Mouse (Mus musculus) lung, adult 2 months (tissue): ENCODE data around the gene Htr2b. TPM values are rescaled to one million over a fixed set of nuclear protein-coding genes. Genes with fewer than 3 reads are reported as not detected.

Source experiments
- DNase-seq: peaks from one replicate; pipeline ENCODE4 v3.0.0; 2022
- H3K4me1 ChIP-seq: fragments of 200-500 bp; 2 replicates; pipeline ENCODE4 v1.6.1; 2011; ENCODE audit warnings: low read length; ENCODE audit not compliant: control insufficient read depth, insufficient read depth
- H3K4me3 ChIP-seq: fragments of 200-500 bp; replicated peaks from 2 replicates; pipeline ENCODE3; 2011; ENCODE audit warnings: low read depth, mild to moderate bottlenecking, control low read depth, low read length; ENCODE audit errors: extremely low read depth
- CTCF ChIP-seq: fragments of 200-500 bp; IDR thresholded peaks from 2 replicates; pipeline ENCODE4 v1.5.1; 2011; ENCODE audit warnings: mild to moderate bottlenecking, low read length, control low read depth; ENCODE audit not compliant: insufficient read depth
- POLR2A ChIP-seq: fragments of 200-500 bp; IDR thresholded peaks from 2 replicates; pipeline ENCODE4 v1.6.1; 2011; ENCODE audit warnings: low read depth, mild to moderate bottlenecking, control low read depth, low read length, borderline replicate concordance; ENCODE audit errors: extremely low read depth
- WGBS: fragments of 180-500 bp; shearing (Covaris S2); methylation state at CpG from one replicate; pipeline ENCODE4 v1.1.7; 2018; 5-methylcytosine and 5-hydroxymethylcytosine counted together
- polyA plus RNA-seq: library from polyadenylated mRNA; depleted of rRNA; stranded (reverse); fragments of >200 nt; gene quantifications from 2 replicates; pipeline ENCODE4 v1.2.3, GENCODE M21; 2012

Htr2b gene
- polyA plus RNA-seq, 1 experiment = 0.73 TPM

DNA sequence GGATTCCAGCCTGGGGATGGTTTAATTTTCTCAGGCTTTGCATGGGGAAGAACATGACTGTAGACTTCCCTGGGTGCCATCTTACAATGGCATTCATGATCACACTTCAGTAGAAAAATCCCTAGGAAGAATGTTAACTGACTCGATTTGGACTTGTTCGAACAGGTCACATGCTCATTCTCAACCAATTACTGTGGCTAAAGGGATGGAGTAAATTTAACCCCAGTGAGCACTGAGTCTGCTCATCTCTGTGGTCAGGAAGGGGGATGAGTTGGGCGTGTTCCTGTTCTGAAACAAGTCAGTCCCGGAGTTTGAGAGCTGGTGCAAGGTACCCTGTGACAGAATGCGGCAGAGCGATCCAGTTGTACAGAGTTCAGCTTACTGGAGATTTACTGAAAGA lies 39.2 kb upstream of the Htr2b start:
- TF ChIP-seq CTCF = no peak
- TF ChIP-seq POLR2A = no peak
- 78% methylated on average over 6 of the region's 6 CpGs for WGBS
- H3K4me3 ChIP-seq = no peak overlapping the region
- no peak for DNase-seq
- peaks cover 3% of the 10 kb centered on the region; the same call in 1 of the 2 replicates for H3K4me1 ChIP-seq

DNA sequence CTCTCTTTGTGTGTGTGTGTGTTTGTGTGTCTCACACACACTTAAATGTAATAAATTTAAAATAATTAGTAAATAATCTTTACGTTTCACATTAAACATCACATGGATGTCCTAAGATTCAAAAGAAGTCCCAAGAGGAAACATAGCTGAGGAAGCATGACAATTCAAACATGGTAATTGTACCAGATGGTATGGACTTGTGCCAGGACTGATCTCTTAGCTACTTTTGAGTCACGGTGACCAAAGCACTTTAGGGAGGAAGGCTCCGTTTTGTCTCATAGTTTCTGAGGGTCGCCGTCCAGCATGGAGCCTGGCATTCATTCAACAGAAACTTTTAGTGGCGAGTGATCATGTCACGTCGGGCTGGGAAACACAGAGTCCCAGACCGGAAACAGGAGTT lies 36.4 kb upstream of the Htr2b start:
- TF ChIP-seq CTCF (no peak), POLR2A (no peak)
- WGBS = 61% methylated on average over 9 of the region's 9 CpGs
- DNase-seq = no peak
- Histone ChIP-seq H3K4me3 (no peak overlapping the region), H3K4me1 (peaks cover 3% of the 10 kb centered on the region; the same call in 1 of the 2 replicates)

DNA sequence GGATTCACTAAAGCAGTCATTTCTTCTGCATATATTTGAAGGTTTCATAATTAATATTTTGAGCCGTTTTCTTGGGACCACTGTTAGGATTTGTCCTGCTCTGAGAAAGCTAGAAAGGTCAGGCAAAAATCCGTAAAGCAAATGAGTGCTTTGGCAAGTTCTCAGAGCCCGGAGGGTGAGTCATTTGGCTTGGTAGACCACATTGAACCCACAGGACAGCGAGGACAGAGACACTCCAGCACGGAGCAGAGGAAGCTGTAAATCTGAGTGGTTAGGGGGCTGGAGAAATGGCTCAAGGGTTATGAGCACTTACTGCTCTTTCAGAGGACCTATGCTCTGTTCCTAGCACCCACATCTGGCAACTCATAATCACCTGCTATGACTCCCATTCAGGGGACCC lies 35.8 kb upstream of the Htr2b start:
- DNase-seq = no peak
- peaks cover 3% of the 10 kb centered on the region; the same call in 1 of the 2 replicates for H3K4me1 ChIP-seq
- no peak for TF ChIP-seq CTCF
- TF ChIP-seq POLR2A = no peak
- 55% methylated on average over 5 of the region's 5 CpGs for WGBS
- H3K4me3 ChIP-seq = no peak overlapping the region

DNA sequence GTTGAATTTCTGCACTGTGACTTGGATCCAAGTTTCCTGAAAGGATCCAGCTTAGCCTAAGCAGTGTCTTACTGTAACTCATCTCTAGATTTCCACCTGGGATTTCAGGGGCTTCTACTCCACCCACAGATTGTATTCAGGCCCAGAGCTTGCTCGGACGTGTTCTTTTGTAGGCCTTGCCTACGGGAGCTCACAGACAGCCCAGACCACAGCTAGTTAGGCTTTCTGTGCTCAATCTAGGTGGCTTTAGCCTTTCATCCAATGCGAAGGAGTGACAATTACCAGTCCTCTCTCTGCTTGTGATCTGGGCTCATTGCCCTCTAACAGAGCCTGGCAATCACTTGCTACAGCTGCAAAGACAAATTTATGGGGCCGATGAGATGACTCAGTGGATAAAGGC lies 34.5 kb upstream of the Htr2b start:
- peaks cover 3% of the 10 kb centered on the region; the same call in 1 of the 2 replicates for H3K4me1 ChIP-seq
- WGBS = 91% methylated on average over 5 of the region's 5 CpGs
- no peak for DNase-seq
- H3K4me3 ChIP-seq = no peak overlapping the region
- TF ChIP-seq CTCF (no peak), POLR2A (no peak)

DNA sequence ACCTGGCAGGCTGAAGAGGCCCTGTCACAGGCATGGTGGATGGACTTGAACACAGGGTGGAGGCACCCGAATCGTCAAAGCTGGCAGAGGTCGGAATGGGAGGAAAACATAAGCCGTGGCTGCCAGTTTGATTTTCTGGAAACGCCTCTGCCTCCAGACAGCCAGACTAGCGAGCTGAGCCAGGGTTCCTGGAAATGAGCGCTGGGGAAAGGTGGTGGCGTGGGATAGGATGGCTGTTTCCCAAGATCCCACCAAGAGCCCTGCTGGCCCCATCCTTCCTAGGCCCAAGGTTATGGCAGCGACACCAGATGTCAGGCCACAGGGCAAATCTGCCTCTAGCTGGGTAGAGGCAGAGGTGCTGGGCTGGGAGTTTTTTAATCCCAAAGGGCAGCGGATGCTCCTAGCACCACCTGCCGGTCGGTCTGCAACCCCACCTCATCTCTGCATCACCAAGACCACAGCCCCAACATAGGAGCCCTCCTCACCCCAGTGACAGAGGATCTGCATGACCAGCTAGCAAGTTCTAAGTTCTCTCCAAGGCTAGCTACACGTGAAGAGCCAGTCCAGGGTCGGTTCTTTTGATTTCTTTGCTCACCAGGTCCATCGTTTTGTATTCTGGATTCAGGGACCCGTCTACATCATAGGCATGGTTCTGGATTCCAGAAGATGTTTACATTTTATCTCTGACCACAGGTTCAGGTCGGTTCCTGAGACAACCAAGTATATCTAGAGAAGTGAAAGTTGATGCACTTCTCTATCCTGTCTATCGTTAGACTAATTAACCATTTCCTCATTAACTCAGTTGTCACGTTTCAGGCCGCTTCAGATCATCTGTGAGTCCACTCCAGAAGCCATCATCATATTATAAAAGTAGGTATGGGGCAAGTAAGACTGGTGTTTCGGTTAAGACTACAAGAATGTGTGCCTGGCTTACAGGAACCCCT lies 32.5 kb upstream of the Htr2b start:
- no peak for TF ChIP-seq POLR2A
- TF ChIP-seq CTCF = peak; percentile 22; the same call in 1 of the 2 replicates
- Histone ChIP-seq H3K4me1 (peaks cover 3% of the 10 kb centered on the region; the same call in 1 of the 2 replicates), H3K4me3 (no peak overlapping the region)
- peak; percentile 10 for DNase-seq
- WGBS = 67% methylated on average over 21 of the region's 21 CpGs

DNA sequence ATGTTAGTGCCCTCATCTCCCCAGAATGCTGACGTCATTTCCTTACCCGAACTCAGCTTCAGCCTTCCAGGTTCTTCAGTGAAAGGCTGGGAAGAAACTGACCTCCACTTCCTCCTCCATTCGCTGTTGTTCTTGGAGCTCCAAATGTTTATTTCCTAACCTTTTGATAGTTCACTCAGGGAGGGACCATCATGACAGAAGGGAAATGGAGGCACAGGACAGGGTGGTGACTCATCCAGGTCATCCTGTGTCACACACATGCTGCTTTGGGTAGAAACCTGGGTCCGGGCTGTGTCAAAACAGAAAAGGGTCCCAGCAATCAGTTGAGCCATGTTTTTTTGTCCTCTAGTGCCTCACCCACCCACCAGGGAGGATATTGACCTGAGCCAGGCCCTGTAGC lies 31.4 kb upstream of the Htr2b start:
- WGBS = 55% methylated on average over 4 of the region's 4 CpGs
- Histone ChIP-seq H3K4me3 (no peak overlapping the region), H3K4me1 (peaks cover 3% of the 10 kb centered on the region; the same call in 1 of the 2 replicates)
- TF ChIP-seq CTCF (no peak), POLR2A (no peak)
- DNase-seq = no peak

DNA sequence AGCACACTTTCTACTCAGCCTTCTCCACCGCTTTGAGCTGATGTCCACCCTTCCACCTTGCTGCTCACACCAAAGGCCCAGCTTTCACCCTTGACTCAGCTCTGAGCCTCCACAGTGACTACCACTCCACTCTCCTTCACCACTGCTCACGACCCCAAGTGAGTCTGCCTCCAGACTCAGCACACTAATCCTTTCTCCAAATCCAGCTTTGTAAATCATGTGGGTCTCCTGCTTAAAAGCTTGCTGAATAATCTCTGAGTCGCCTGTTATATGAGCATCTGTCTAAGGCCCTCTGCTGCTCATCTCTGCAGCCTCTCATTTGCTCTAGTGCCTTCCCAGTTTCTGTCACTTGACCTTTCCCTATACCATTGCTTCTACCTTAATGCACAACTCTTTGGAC lies 29.3 kb upstream of the Htr2b start:
- no peak for TF ChIP-seq POLR2A
- TF ChIP-seq CTCF = no peak

DNA sequence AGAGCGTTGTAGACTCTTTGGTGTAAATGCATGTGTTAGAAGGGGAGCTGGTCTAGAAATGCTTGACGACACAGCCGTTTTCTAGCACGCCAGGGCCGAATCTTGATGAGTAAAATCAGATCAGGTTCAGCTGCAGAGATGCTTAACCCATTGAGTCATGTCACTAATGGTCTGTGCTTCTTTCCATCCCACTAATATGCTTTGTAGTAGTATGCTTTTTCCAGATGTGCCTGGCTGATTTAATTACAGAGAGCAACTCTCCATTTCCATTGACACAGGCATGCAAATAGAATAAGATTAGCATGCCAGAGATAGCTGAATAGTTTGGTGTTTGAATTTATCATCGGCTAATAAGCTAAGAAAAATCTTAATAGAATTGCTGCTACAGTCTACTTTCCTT lies 23.5 kb upstream of the Htr2b start:
- no peaks in the 10 kb centered on the region for H3K4me1 ChIP-seq
- no peak for DNase-seq
- no peak overlapping the region for H3K4me3 ChIP-seq
- 93% methylated on average over 6 of the region's 6 CpGs for WGBS
- TF ChIP-seq CTCF (no peak), POLR2A (no peak)

More for the DNA sequence above, 29.3 kb upstream of the Htr2b start:
- 88% methylated on average over 3 of the region's 3 CpGs for WGBS
- no peak for DNase-seq
- Histone ChIP-seq H3K4me1 (peaks cover 3% of the 10 kb centered on the region; the same call in 1 of the 2 replicates), H3K4me3 (no peak overlapping the region)

DNA sequence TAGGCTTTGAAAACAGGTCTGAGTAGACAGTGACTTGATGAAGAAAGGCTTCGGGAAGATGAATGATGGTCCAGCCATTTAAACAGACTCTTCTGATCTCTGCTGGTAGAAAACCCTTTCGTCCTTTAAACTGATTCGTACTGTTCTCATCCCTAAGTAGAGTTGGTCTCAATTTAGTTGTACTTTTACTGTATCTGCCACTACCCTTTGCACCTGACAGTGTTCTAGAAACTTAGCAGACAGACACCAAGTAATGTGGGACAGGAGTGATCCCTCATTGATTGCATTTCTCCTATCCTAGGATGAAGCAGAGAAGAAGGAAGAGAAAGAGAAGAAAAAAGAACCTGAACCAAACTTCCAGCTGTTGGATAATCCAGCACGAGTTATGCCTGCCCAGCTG lies 21.6 kb upstream of the Htr2b start, which contains the start of gene Gm21972:
Gene Gm21972 (plus strand): TSS at position 301 of the 400 bp plus-strand sequence.
- no peak within 1 kb of the TSS for H3K4me3 ChIP-seq
- TF ChIP-seq CTCF (no peak), POLR2A (no peak)
- 95% methylated on average over 4 of the region's 4 CpGs for WGBS
- DNase-seq = no peak
- H3K4me1 ChIP-seq = no peaks in the 10 kb centered on the region
